Mouse (Mus musculus) bone marrow macrophage, adult 2 months (primary cell): ENCODE measurements around the gene Rnase12.

ENCODE experiments used
- CTCF ChIP-seq: IDR thresholded peaks from 2 replicates; pipeline ENCODE4 v1.5.1; 2012; ENCODE audit warnings: low read depth, mild to moderate bottlenecking, low read length, moderate library complexity
- POLR2A ChIP-seq: IDR thresholded peaks from 2 replicates; pipeline ENCODE4 v1.6.1; 2012; ENCODE audit warnings: mild to moderate bottlenecking, low read depth, low read length, borderline replicate concordance

GRCm38 (mm10) chr14:51094921-51095320, 37.5 kb upstream of the Rnase12 start:
- TF ChIP-seq CTCF = no peak
- TF ChIP-seq POLR2A = no peak
